Mouse (Mus musculus) neural tube, embryonic 15.5 days (tissue): ENCODE results near the gene Aldh1l1. TPM values are rescaled to one million over a fixed set of nuclear protein-coding genes. Genes with fewer than 3 reads are reported as not detected.

Experiments used
- ATAC-seq: fragments of 200-750 bp; cut with Nextera tagmentation; 2 replicates; pipeline ENCODE4 v1.8.0; 2017; ENCODE audit warnings: mild to moderate bottlenecking, moderate TSS enrichment, moderate library complexity; ENCODE audit not compliant: low FRiP score
- H3K27ac ChIP-seq: fragments of 300-500 bp; sonication (generic); replicated peaks from 2 replicates; pipeline ENCODE4 v1.5.1; 2015; ENCODE audit warnings: mild to moderate bottlenecking, inconsistent platforms
- H3K27me3 ChIP-seq: fragments of 300-500 bp; sonication (generic); replicated peaks from 2 replicates; pipeline ENCODE4 v1.6.1; 2015; ENCODE audit warnings: inconsistent platforms
- H3K36me3 ChIP-seq: fragments of 300-500 bp; sonication (generic); 2 replicates; pipeline ENCODE4 v1.6.1; 2015; ENCODE audit warnings: inconsistent platforms
- H3K4me1 ChIP-seq: fragments of 300-500 bp; sonication (generic); 2 replicates; pipeline ENCODE4 v1.6.1; 2015; ENCODE audit warnings: inconsistent platforms
- H3K4me2 ChIP-seq: fragments of 300-500 bp; sonication (generic); 2 replicates; pipeline ENCODE4 v1.6.1; 2015; ENCODE audit warnings: inconsistent platforms, mild to moderate bottlenecking, moderate library complexity
- H3K4me3 ChIP-seq: fragments of 300-500 bp; sonication (generic); replicated peaks from 2 replicates; pipeline ENCODE4 v1.5.1; 2015; ENCODE audit warnings: mild to moderate bottlenecking, inconsistent platforms
- H3K9ac ChIP-seq: fragments of 300-500 bp; sonication (generic); replicated peaks from 2 replicates; pipeline ENCODE4 v1.6.1; 2015; ENCODE audit warnings: mild to moderate bottlenecking, inconsistent platforms
- H3K9me3 ChIP-seq: fragments of 300-500 bp; sonication (generic); replicated peaks from 2 replicates; pipeline ENCODE4 v1.6.1; 2016; ENCODE audit warnings: inconsistent platforms
- WGBS: fragments of 180-500 bp; shearing (Covaris S2); methylation state at CpG from one replicate; pipeline ENCODE4 v1.1.7; 2015; ENCODE audit warnings: mixed read lengths; 5-methylcytosine and 5-hydroxymethylcytosine counted together
- polyA plus RNA-seq: library from polyadenylated mRNA; unstranded; fragments of >200 nt; fragmentation: Nextera tagmentation; extraction: Ambion mirVana; gene quantifications from 2 replicates; pipeline ENCODE4 v1.2.1, GENCODE M21; 2015

Aldh1l1 gene
- polyA plus RNA-seq, 1 experiment from 2014 or later = 68.2 TPM

DNA sequence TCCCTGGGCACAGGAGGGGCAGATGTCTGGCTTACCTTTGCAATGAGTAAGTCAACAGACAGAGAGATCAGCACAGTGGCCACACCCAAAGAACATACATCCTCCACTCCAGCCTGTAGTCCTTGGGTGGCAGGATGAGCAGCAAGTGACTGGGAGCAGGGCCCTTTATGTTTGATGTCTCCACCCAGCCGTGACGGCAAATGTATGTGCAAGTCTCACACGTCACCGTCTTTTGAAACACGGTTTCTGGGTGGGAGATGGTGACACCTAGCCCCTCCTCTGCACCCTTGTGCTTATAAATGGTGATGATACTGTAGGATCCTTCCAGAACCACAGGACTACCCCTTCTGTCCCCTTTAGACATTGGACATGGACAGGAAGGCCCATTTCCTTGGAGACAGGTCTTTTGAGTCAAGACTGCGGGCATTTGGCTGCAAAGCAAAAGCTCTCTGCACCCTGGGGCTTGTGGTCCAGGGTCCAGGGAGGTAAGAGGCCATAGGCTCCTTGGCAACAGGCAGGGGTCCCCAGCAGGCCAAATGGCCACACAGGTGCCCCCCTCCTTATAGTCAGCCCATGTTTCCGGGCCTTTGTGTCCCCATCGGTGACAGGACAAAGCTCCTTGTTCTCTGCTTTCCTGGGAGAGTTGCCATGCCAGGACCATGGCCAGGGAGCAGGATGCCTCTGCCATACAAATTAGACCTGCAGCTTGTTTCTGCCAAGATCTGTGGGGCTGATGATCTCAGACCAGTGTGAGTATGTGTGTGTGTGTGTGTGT, 48.7 kb downstream of the Aldh1l1 start:
- H3K27me3 ChIP-seq = 0 out of 2 replicates have a peak, but pooled peaks cover 2% of the 10 kb centered on the region
- WGBS = 46% methylated on average over 8 of the region's 8 CpGs
- ATAC-seq = peak; percentile 80

DNA sequence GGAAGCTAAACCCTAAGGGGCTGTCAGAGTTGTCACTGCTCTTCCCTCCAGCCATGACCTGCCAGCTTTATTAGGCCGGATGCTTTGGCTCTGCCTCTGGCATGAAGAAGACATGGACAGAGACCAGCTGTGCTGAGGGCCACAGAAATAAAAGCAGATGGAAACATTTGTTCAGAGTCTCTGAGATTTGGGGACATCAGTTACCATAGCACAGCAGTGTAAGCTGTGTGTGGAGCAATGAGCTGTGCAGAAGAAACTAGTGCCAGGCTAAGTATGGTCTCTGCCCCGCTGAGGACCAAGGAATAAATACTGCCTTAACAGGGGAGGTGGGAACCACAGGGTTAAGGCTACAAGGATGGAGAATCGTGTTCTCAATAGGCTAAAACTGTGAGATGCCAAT, 50.6 kb downstream of the Aldh1l1 start:
- H3K9me3 ChIP-seq = no peaks in the 10 kb centered on the region
- 0 out of 2 replicates have a peak, but pooled peaks cover 2% of the 10 kb centered on the region for H3K27me3 ChIP-seq
- H3K4me1 ChIP-seq = peaks cover 10% of the 10 kb centered on the region
- no peak for ATAC-seq
- H3K27ac ChIP-seq = no peak overlapping the region
- H3K4me3 ChIP-seq = no peak overlapping the region
- no peak overlapping the region for H3K9ac ChIP-seq
- H3K36me3 ChIP-seq = no peaks in the 10 kb centered on the region
- 77% methylated on average over 3 of the region's 3 CpGs for WGBS
- no peak overlapping the region for H3K4me2 ChIP-seq

More for the DNA sequence above, 48.7 kb downstream of the Aldh1l1 start:
- Histone ChIP-seq H3K4me3 (no peak overlapping the region), H3K4me1 (peaks cover 11% of the 10 kb centered on the region), H3K4me2 (no peak overlapping the region), H3K36me3 (no peaks in the 10 kb centered on the region), H3K9ac (no peak overlapping the region), H3K27ac (peak overlapping the region; percentile 69), H3K9me3 (no peaks in the 10 kb centered on the region)

- H3K4me3 ChIP-seq = no peak overlapping the region
- H3K36me3 ChIP-seq = no peaks in the 10 kb centered on the region
- H3K27me3 ChIP-seq = 0 out of 2 replicates have a peak, but pooled peaks cover 2% of the 10 kb centered on the region
- ATAC-seq = peak; percentile 77
- no peak overlapping the region for H3K27ac ChIP-seq
- no peaks in the 10 kb centered on the region for H3K9me3 ChIP-seq
- H3K9ac ChIP-seq = no peak overlapping the region
- H3K4me2 ChIP-seq = no peak overlapping the region
- peaks cover 10% of the 10 kb centered on the region for H3K4me1 ChIP-seq
- 6% methylated on average over 7 of the region's 7 CpGs for WGBS
Observed at GRCm38 (mm10) chr6:90537941-90538340, 51.7 kb downstream of the Aldh1l1 start.

- 86% methylated on average over 4 of the region's 4 CpGs for WGBS
- H3K9ac ChIP-seq = no peak overlapping the region
- no peaks in the 10 kb centered on the region for H3K9me3 ChIP-seq
- no peak for ATAC-seq
- H3K4me2 ChIP-seq = no peak overlapping the region
- no peak overlapping the region; the same call in none of the 2 replicates for H3K27ac ChIP-seq
- H3K4me3 ChIP-seq = no peak overlapping the region
- peaks cover 10% of the 10 kb centered on the region for H3K4me1 ChIP-seq
- H3K36me3 ChIP-seq = no peaks in the 10 kb centered on the region
- H3K27me3 ChIP-seq = 0 out of 2 replicates have a peak, but pooled peaks cover 2% of the 10 kb centered on the region
Observed at GRCm38 (mm10) chr6:90539271-90539670, 53.0 kb downstream of the Aldh1l1 start.

GRCm38 (mm10) chr6:90540520-90540919, 54.3 kb downstream of the Aldh1l1 start:
- Histone ChIP-seq H3K4me2 (no peak overlapping the region), H3K27me3 (0 out of 2 replicates have a peak, but pooled peaks cover 2% of the 10 kb centered on the region), H3K4me1 (0 out of 2 replicates have a peak, but pooled peaks cover 1% of the 10 kb centered on the region), H3K9ac (no peak overlapping the region), H3K27ac (peak overlapping the region; percentile 81), H3K4me3 (no peak overlapping the region), H3K9me3 (no peaks in the 10 kb centered on the region), H3K36me3 (no peaks in the 10 kb centered on the region)
- WGBS = 90% methylated on average over 1 of the region's 1 CpGs
- ATAC-seq = no peak

GRCm38 (mm10) chr6:90541367-90541772, 55.1 kb downstream of the Aldh1l1 start:
- Histone ChIP-seq H3K9ac (no peak overlapping the region), H3K27ac (peak overlapping the region; percentile 81), H3K36me3 (no peaks in the 10 kb centered on the region), H3K9me3 (no peaks in the 10 kb centered on the region), H3K4me2 (no peak overlapping the region), H3K4me3 (no peak overlapping the region), H3K27me3 (0 out of 2 replicates have a peak, but pooled peaks cover 2% of the 10 kb centered on the region), H3K4me1 (no peaks in the 10 kb centered on the region)
- ATAC-seq = peak; percentile 81
- 19% methylated on average over 5 of the region's 5 CpGs for WGBS

DNA sequence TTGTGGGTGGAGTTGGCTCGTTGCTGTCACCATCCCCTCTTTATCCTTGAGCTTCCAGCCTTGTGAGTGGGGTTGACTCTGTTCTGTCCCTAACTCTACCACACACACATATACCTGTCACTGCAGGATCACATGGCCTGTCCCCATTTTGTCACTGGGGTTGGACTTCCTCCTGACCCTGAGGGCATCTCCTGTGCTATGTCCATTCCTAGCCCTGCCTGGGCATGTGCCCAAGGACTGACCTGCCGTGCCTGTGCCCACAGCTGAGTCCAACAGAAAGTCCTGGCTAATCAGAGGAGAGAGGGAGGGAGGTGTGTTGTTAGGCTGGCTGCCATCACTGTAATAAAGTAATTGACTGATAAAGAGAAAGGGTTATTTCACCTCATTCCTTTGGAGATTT, 58.2 kb downstream of the Aldh1l1 start:
- no peak overlapping the region for H3K4me3 ChIP-seq
- no peak for ATAC-seq
- no peaks in the 10 kb centered on the region for H3K36me3 ChIP-seq
- no peaks in the 10 kb centered on the region for H3K27me3 ChIP-seq
- H3K27ac ChIP-seq = no peak overlapping the region
- 47% methylated on average over 2 of the region's 2 CpGs for WGBS
- no peak overlapping the region for H3K4me2 ChIP-seq
- H3K9me3 ChIP-seq = no peaks in the 10 kb centered on the region
- no peaks in the 10 kb centered on the region for H3K4me1 ChIP-seq
- H3K9ac ChIP-seq = no peak overlapping the region

GRCm38 (mm10) chr6:90546274-90546673, 60.0 kb downstream of the Aldh1l1 start:
- Histone ChIP-seq H3K4me3 (no peak overlapping the region), H3K4me1 (no peaks in the 10 kb centered on the region), H3K27ac (no peak overlapping the region), H3K27me3 (no peaks in the 10 kb centered on the region), H3K9ac (no peak overlapping the region), H3K36me3 (no peaks in the 10 kb centered on the region), H3K9me3 (no peaks in the 10 kb centered on the region), H3K4me2 (no peak overlapping the region)
- WGBS = 76% methylated on average over 3 of the region's 3 CpGs
- no peak for ATAC-seq

- WGBS = 86% methylated on average over 3 of the region's 3 CpGs
- no peak for ATAC-seq
- no peak overlapping the region for H3K4me3 ChIP-seq
Observed at GRCm38 (mm10) chr6:90547041-90547440, 60.8 kb downstream of the Aldh1l1 start.

GRCm38 (mm10) chr6:90550161-90550912, 64.1 kb downstream of the Aldh1l1 start:
- peak overlapping the region; percentile 47 for H3K4me2 ChIP-seq

More at GRCm38 (mm10) chr6:90547041-90547440, 60.8 kb downstream of the Aldh1l1 start:
- H3K36me3 ChIP-seq = no peaks in the 10 kb centered on the region
- no peak overlapping the region for H3K4me2 ChIP-seq
- H3K27ac ChIP-seq = no peak overlapping the region
- no peaks in the 10 kb centered on the region for H3K9me3 ChIP-seq
- H3K9ac ChIP-seq = no peak overlapping the region
- no peaks in the 10 kb centered on the region for H3K4me1 ChIP-seq
- H3K27me3 ChIP-seq = no peaks in the 10 kb centered on the region

GRCm38 (mm10) chr6:90551251-90551650, 65.0 kb downstream of the Aldh1l1 start:
- Histone ChIP-seq H3K27me3 (no peaks in the 10 kb centered on the region), H3K4me2 (peak overlapping the region; percentile 47), H3K27ac (no peak overlapping the region; the same call in 1 of the 2 replicates), H3K36me3 (no peaks in the 10 kb centered on the region), H3K9me3 (no peaks in the 10 kb centered on the region), H3K9ac (peak overlapping the region; percentile 20; the same call in 1 of the 2 replicates), H3K4me1 (no peaks in the 10 kb centered on the region), H3K4me3 (peak overlapping the region; percentile 11)
- ATAC-seq = no peak

More at GRCm38 (mm10) chr6:90550161-90550912, 64.1 kb downstream of the Aldh1l1 start:
- 0 out of 2 replicates have a peak overlapping the region, but pooled peaks have one; percentile 9 for H3K27ac ChIP-seq
- H3K9me3 ChIP-seq = no peaks in the 10 kb centered on the region
- peak; percentile 86 for ATAC-seq
- WGBS = 15% methylated on average over 25 of the region's 25 CpGs
- H3K36me3 ChIP-seq = no peaks in the 10 kb centered on the region
- peak overlapping the region; percentile 11 for H3K4me3 ChIP-seq
- H3K27me3 ChIP-seq = no peaks in the 10 kb centered on the region
- H3K4me1 ChIP-seq = no peaks in the 10 kb centered on the region
- H3K9ac ChIP-seq = no peak overlapping the region
